Mouse (Mus musculus) lung, adult 2 months (tissue): Measurements from ENCODE around the gene C8a. TPM values are rescaled to one million over a fixed set of nuclear protein-coding genes. Genes with fewer than 3 reads are reported as not detected.
A peak's percentile ranks its signal among the peaks of the same experiment; 100 is the strongest.

ENCODE experiments used
- DNase-seq: peaks from one replicate; pipeline ENCODE4 v3.0.0; 2022
- H3K4me1 ChIP-seq: fragments of 200-500 bp; 2 replicates; pipeline ENCODE4 v1.6.1; 2011; ENCODE audit warnings: low read length; ENCODE audit not compliant: control insufficient read depth, insufficient read depth
- H3K4me3 ChIP-seq: fragments of 200-500 bp; replicated peaks from 2 replicates; pipeline ENCODE3; 2011; ENCODE audit warnings: low read depth, mild to moderate bottlenecking, control low read depth, low read length; ENCODE audit errors: extremely low read depth
- CTCF ChIP-seq: fragments of 200-500 bp; IDR thresholded peaks from 2 replicates; pipeline ENCODE4 v1.5.1; 2011; ENCODE audit warnings: mild to moderate bottlenecking, low read length, control low read depth; ENCODE audit not compliant: insufficient read depth
- POLR2A ChIP-seq: fragments of 200-500 bp; IDR thresholded peaks from 2 replicates; pipeline ENCODE4 v1.6.1; 2011; ENCODE audit warnings: low read depth, mild to moderate bottlenecking, control low read depth, low read length, borderline replicate concordance; ENCODE audit errors: extremely low read depth
- WGBS: fragments of 180-500 bp; shearing (Covaris S2); methylation state at CpG from one replicate; pipeline ENCODE4 v1.1.7; 2018; 5-methylcytosine and 5-hydroxymethylcytosine counted together
- polyA plus RNA-seq: library from polyadenylated mRNA; depleted of rRNA; stranded (reverse); fragments of >200 nt; gene quantifications from 2 replicates; pipeline ENCODE4 v1.2.3, GENCODE M21; 2012; rRNA removed

C8a gene
- polyA plus RNA-seq, result not detected in 2 replicates

GRCm38 (mm10) chr4:104876323-104876722 is at the start of gene C8a:
C8a (minus strand) TSS chr4:104876398.
- H3K4me1 ChIP-seq, result no peaks in the 10 kb centered on the region
- 70% methylated on average over 3 of the region's 3 CpGs for WGBS
- TF ChIP-seq POLR2A (no peak), CTCF (no peak)
- no peak within 1 kb of the TSS for H3K4me3 ChIP-seq
- DNase-seq, result no peak

- WGBS, result 82% methylated on average over 5 of the region's 5 CpGs
- TF ChIP-seq CTCF, result no peak
- no peak for TF ChIP-seq POLR2A
- DNase-seq, result no peak
- no peak overlapping the region for H3K4me3 ChIP-seq
- H3K4me1 ChIP-seq, result no peaks in the 10 kb centered on the region
Observed at GRCm38 (mm10) chr4:104925383-104925782, 49.2 kb upstream of the C8a start.

- Histone ChIP-seq H3K4me1 (no peaks in the 10 kb centered on the region), H3K4me3 (no peak overlapping the region)
- no peak for DNase-seq
- TF ChIP-seq POLR2A, result no peak
- no peak for TF ChIP-seq CTCF
- WGBS, result 72% methylated on average over 6 of the region's 6 CpGs
Observed at GRCm38 (mm10) chr4:104918017-104918416, 41.8 kb upstream of the C8a start.

GRCm38 (mm10) chr4:104914711-104915247 is 38.6 kb upstream of the C8a start:
- Histone ChIP-seq H3K4me3 (no peak overlapping the region), H3K4me1 (no peaks in the 10 kb centered on the region)
- no peak for DNase-seq
- 56% methylated on average over 6 of the region's 6 CpGs for WGBS
- TF ChIP-seq POLR2A (no peak), CTCF (no peak)

GRCm38 (mm10) chr4:104913291-104914129 is 37.3 kb upstream of the C8a start, which contains the start of gene Fyb2:
Fyb2 (plus strand) TSS chr4:104913456.
- WGBS, result 22% methylated on average over 23 of the region's 23 CpGs
- Histone ChIP-seq H3K4me3 (peak within 1 kb of the TSS; percentile 8), H3K4me1 (no peaks in the 10 kb centered on the region)
- TF ChIP-seq POLR2A (no peak), CTCF (no peak)
- DNase-seq, result peak; percentile 40

GRCm38 (mm10) chr4:104911685-104912084 is 35.5 kb upstream of the C8a start:
- Histone ChIP-seq H3K4me3 (no peak overlapping the region), H3K4me1 (no peaks in the 10 kb centered on the region)
- peak; percentile 69 for TF ChIP-seq CTCF
- no peak for TF ChIP-seq POLR2A
- DNase-seq, result peak; percentile 77
- 33% methylated on average over 7 of the region's 7 CpGs for WGBS

- Histone ChIP-seq H3K4me3 (no peak overlapping the region), H3K4me1 (no peaks in the 10 kb centered on the region)
- DNase-seq, result no peak
- TF ChIP-seq POLR2A (no peak), CTCF (no peak)
- WGBS, result 83% methylated on average over 6 of the region's 6 CpGs
Observed at GRCm38 (mm10) chr4:104905049-104905448, 28.9 kb upstream of the C8a start.

GRCm38 (mm10) chr4:104902836-104903235 is 26.6 kb upstream of the C8a start:
- TF ChIP-seq CTCF (no peak), POLR2A (no peak)
- DNase-seq, result no peak
- Histone ChIP-seq H3K4me3 (no peak overlapping the region), H3K4me1 (no peaks in the 10 kb centered on the region)
- WGBS, result 74% methylated on average over 2 of the region's 2 CpGs

GRCm38 (mm10) chr4:104894004-104894734 is 18.0 kb upstream of the C8a start:
- peak; percentile 17 for DNase-seq
- 54% methylated on average over 13 of the region's 13 CpGs for WGBS

More at GRCm38 (mm10) chr4:104894004-104894734, 18.0 kb upstream of the C8a start:
- TF ChIP-seq CTCF, result peak; percentile 57
- TF ChIP-seq POLR2A, result no peak
- no peaks in the 10 kb centered on the region for H3K4me1 ChIP-seq
- H3K4me3 ChIP-seq, result no peak overlapping the region
